Comparison of ENCODE assay signal across 7 mouse cellular contexts in genomic region chr2:101983082-101983852, GRCm38 (mm10).
A peak's percentile ranks its signal among the peaks of the same experiment; 100 is the strongest.
DNase-seq lines count a peak whose midpoint lies in the region; ATAC-seq and TF ChIP-seq lines count a peak whose summit lies in the region.

No protein-coding gene starts in this region.

- H3K27me3 ChIP-seq in midbrain, embryonic 12.5 days, result no peaks in the 10 kb centered on the region

- no peak for TF ChIP-seq POLR2A in cortical plate, adult 2 months (IDR thresholded peaks at IDR 0.05; ENCODE audit: extremely low read depth, insufficient read depth, low read length)

- H3K27ac ChIP-seq in cortical plate, adult 2 months (ENCODE audit: insufficient read depth, low read length), result no peak overlapping the region
- peak overlapping the region; percentile 60 for H3K27ac ChIP-seq in midbrain, embryonic 12.5 days (replicated peaks)

- no peak overlapping the region for H3K4me2 ChIP-seq in midbrain, embryonic 12.5 days (replicated peaks)

- 23% methylated on average over 15 of the region's 15 CpGs for WGBS in midbrain, embryonic 12.5 days

- TF ChIP-seq CTCF in cortical plate, adult 2 months (IDR thresholded peaks at IDR 0.05; ENCODE audit: extremely low read depth, insufficient read depth, low read length), result peak; percentile 32

- H3K9ac ChIP-seq in midbrain, embryonic 12.5 days (replicated peaks), result no peak overlapping the region

- H3K4me3 ChIP-seq in cortical plate, adult 2 months (ENCODE audit: insufficient read depth, low read length), result no peak overlapping the region
- no peak overlapping the region for H3K4me3 ChIP-seq in midbrain, embryonic 12.5 days

- ATAC-seq in midbrain, embryonic 12.5 days (ENCODE audit: low FRiP score, low read depth), result no peak

- no peaks in the 10 kb centered on the region for H3K36me3 ChIP-seq in midbrain, embryonic 12.5 days

- peaks cover 3% of the 10 kb centered on the region for H3K4me1 ChIP-seq in cortical plate, adult 2 months (ENCODE audit: control insufficient read depth, insufficient read depth, low read length)
- peaks cover 61% of the 10 kb centered on the region for H3K4me1 ChIP-seq in midbrain, embryonic 12.5 days

- DNase-seq in MN1 (ENCODE audit: low spot score), result peak; percentile 38
- peak; percentile 86 to 93 for DNase-seq in frontal cortex, postnatal 36 days (ENCODE audit: low spot score in 2 of 2)
- peak; percentile 83 for DNase-seq in left cerebral cortex, adult 11 months (ENCODE audit: low spot score)
- peak; percentile 71 for DNase-seq in thymus, postnatal 25 days
- no peak for DNase-seq in gastrocnemius, adult 18-20 months (ENCODE audit: low spot score)

- no peaks in the 10 kb centered on the region for H3K9me3 ChIP-seq in midbrain, embryonic 12.5 days
